In genomic region chr14:80047368-80048101, GRCm38 (mm10) we compare ENCODE assay signal across 19 mouse cellular contexts.
A peak's percentile ranks its signal among the peaks of the same experiment; 100 is the strongest.
DNase-seq lines count a peak whose midpoint lies in the region; ATAC-seq and TF ChIP-seq lines count a peak whose summit lies in the region.
"Had no signal": no experiment of that assay in that cellular context is flagged by ENCODE, and none has a peak within 500 bp of the region (broad histone marks: within the 10 kb centered on the region; RNA-seq: fewer than 3 reads in every experiment).

No protein-coding gene starts in this region.

- no peaks in the 10 kb centered on the region for H3K9me3 ChIP-seq in heart, embryonic 10.5 days
- H3K9me3 ChIP-seq in neural tube, embryonic 15.5 days (replicated peaks): no peaks in the 10 kb centered on the region
- H3K9me3 ChIP-seq: embryonic facial prominence, embryonic 12.5 days; forebrain, embryonic 10.5 days had no signal

- no peak overlapping the region for H3K9ac ChIP-seq in neural tube, embryonic 15.5 days (replicated peaks)
- H3K9ac ChIP-seq: embryonic facial prominence, embryonic 12.5 days; liver, embryonic 14.5 days had no signal

- no peak overlapping the region for H3K27ac ChIP-seq in heart, embryonic 10.5 days
- no peak overlapping the region for H3K27ac ChIP-seq in layer of hippocampus, adult 2 months
- H3K27ac ChIP-seq in neural tube, embryonic 15.5 days (replicated peaks): no peak overlapping the region
- H3K27ac ChIP-seq: embryonic facial prominence, embryonic 12.5 days; forebrain, embryonic 10.5 days; gastrocnemius, adult 2 months; liver, embryonic 14.5 days had no signal

- H3K4me3 ChIP-seq in heart, embryonic 10.5 days: no peak overlapping the region
- no peak overlapping the region for H3K4me3 ChIP-seq in layer of hippocampus, adult 2 months
- no peak overlapping the region for H3K4me3 ChIP-seq in neural tube, embryonic 15.5 days (replicated peaks)
- H3K4me3 ChIP-seq: embryonic facial prominence, embryonic 12.5 days; forebrain, embryonic 10.5 days; gastrocnemius, adult 2 months had no signal

- peak; percentile 48 for TF ChIP-seq CTCF in layer of hippocampus, adult 2 months (conservative IDR thresholded peaks at IDR 0.05)

- no peak overlapping the region for H3K4me2 ChIP-seq in neural tube, embryonic 15.5 days
- H3K4me2 ChIP-seq: embryonic facial prominence, embryonic 12.5 days had no signal

- H3K36me3 ChIP-seq in heart, embryonic 10.5 days: no peaks in the 10 kb centered on the region
- H3K36me3 ChIP-seq in neural tube, embryonic 15.5 days: no peaks in the 10 kb centered on the region
- H3K36me3 ChIP-seq: embryonic facial prominence, embryonic 12.5 days; forebrain, embryonic 10.5 days had no signal

- H3K27me3 ChIP-seq in heart, embryonic 10.5 days (ENCODE audit: insufficient read depth, poor library complexity, severe bottlenecking): no peaks in the 10 kb centered on the region
- no peaks in the 10 kb centered on the region for H3K27me3 ChIP-seq in neural tube, embryonic 15.5 days (replicated peaks)
- H3K27me3 ChIP-seq: embryonic facial prominence, embryonic 12.5 days had no signal

- peak; percentile 20 for DNase-seq in heart, embryonic 10.5 days (ENCODE audit: low spot score)
- DNase-seq in heart, postnatal 4 days: no peak
- DNase-seq in layer of hippocampus, adult 2 months (ENCODE audit: low spot score in 2 of 2): no peak
- no peak for DNase-seq in layer of hippocampus, postnatal 25 days (ENCODE audit: extremely low spot score in 1 of 2, low spot score in 1 of 2)
- DNase-seq in embryo, embryonic 10 days (ENCODE audit: low spot score): peak; percentile 19
- DNase-seq in left cerebral cortex, adult 11 months (ENCODE audit: low spot score): no peak
- DNase-seq in left cerebral cortex, adult 8-10 months (ENCODE audit: low spot score in 2 of 2): no peak
- DNase-seq: cerebellum, adult 8-10 months; gastrocnemius, adult 2 months; heart, adult 18-20 months; layer of hippocampus, adult 9-11 months; lung, postnatal 14 days; right cerebral cortex, postnatal 25 days; thymus, postnatal 25 days had no signal

- ATAC-seq in neural tube, embryonic 15.5 days (ENCODE audit: low FRiP score): peak; percentile 31; the same call in 1 of the 2 replicates
- ATAC-seq: inflammation-experienced regulatory T-cells, adult 6 months had no signal

- 48% methylated on average over 5 of the region's 5 CpGs for WGBS in heart, embryonic 10.5 days
- WGBS in neural tube, embryonic 15.5 days: 40% methylated on average over 5 of the region's 5 CpGs

- no peaks in the 10 kb centered on the region for H3K4me1 ChIP-seq in heart, embryonic 10.5 days
- 0 out of 2 replicates have a peak, but pooled peaks cover 12% of the 10 kb centered on the region for H3K4me1 ChIP-seq in neural tube, embryonic 15.5 days

Comparison
In these comparisons a context has a peak if more than half of its experiments do, and no peak if none do; other contexts are left out.
1. DNase-seq: peak in heart, embryonic 10.5 days (single experiment) and embryo, embryonic 10 days (single experiment); none in heart, postnatal 4 days (single experiment), layer of hippocampus, adult 2 months (0 of 2), layer of hippocampus, postnatal 25 days (0 of 2), left cerebral cortex, adult 11 months (single experiment) and left cerebral cortex, adult 8-10 months (0 of 2).